Mouse (Mus musculus): ENCODE measurements around the gene Il27.

Gene Il27

GRCm38 (mm10) chr7:126594862-126595561 lies at the start of gene Il27:
Gene Il27 (minus strand): TSS chr7:126594941.
- no peak for DNase-seq (ENCODE audit: inconsistent age in 2 of 2, low spot score in 1 of 2)

- DNase-seq (ENCODE audit: inconsistent age in 2 of 2, low spot score in 1 of 2) = no peak
Measured at GRCm38 (mm10) chr7:126644345-126644744, 49.6 kb upstream of the Il27 start.

GRCm38 (mm10) chr7:126643244-126643617 lies 48.5 kb upstream of the Il27 start:
- peak; percentile 48 to 84 for DNase-seq (ENCODE audit: inconsistent age in 2 of 2, low spot score in 1 of 2)

GRCm38 (mm10) chr7:126642545-126643243 lies 48.0 kb upstream of the Il27 start:
- no peak for DNase-seq (ENCODE audit: inconsistent age in 2 of 2, low spot score in 1 of 2)

GRCm38 (mm10) chr7:126636733-126637520 lies 42.2 kb upstream of the Il27 start:
- peak; percentile 37 to 82 for DNase-seq (ENCODE audit: inconsistent age in 2 of 2, low spot score in 1 of 2)

GRCm38 (mm10) chr7:126635375-126635774 lies 40.6 kb upstream of the Il27 start:
- DNase-seq (ENCODE audit: inconsistent age in 2 of 2, low spot score in 1 of 2) = no peak

GRCm38 (mm10) chr7:126632478-126632877 lies 37.7 kb upstream of the Il27 start:
- DNase-seq (ENCODE audit: inconsistent age in 2 of 2, low spot score in 1 of 2) = no peak

- no peak for DNase-seq (ENCODE audit: inconsistent age in 2 of 2, low spot score in 1 of 2)
Measured at GRCm38 (mm10) chr7:126630824-126631518, 36.2 kb upstream of the Il27 start, which contains the start of gene Nupr1. Gene Nupr1 (minus strand): TSS chr7:126630861.

- no peak for DNase-seq (ENCODE audit: inconsistent age in 2 of 2, low spot score in 1 of 2)
Measured at GRCm38 (mm10) chr7:126629915-126630314, 35.2 kb upstream of the Il27 start.

GRCm38 (mm10) chr7:126628111-126628510 lies 33.4 kb upstream of the Il27 start:
- DNase-seq (ENCODE audit: inconsistent age in 2 of 2, low spot score in 1 of 2) = no peak

- DNase-seq (ENCODE audit: inconsistent age in 2 of 2, low spot score in 1 of 2) = peak; percentile 29 to 73
Measured at GRCm38 (mm10) chr7:126625807-126626600, 31.3 kb upstream of the Il27 start.

- DNase-seq (ENCODE audit: inconsistent age in 2 of 2, low spot score in 1 of 2) = peak; percentile 74 to 90
Measured at GRCm38 (mm10) chr7:126625369-126625768, 30.6 kb upstream of the Il27 start.

- DNase-seq (ENCODE audit: inconsistent age in 2 of 2, low spot score in 1 of 2) = peak in 1 of 2 experiments; percentile 43
Measured at GRCm38 (mm10) chr7:126624774-126625173, 30.0 kb upstream of the Il27 start.

- no peak for DNase-seq (ENCODE audit: inconsistent age in 2 of 2, low spot score in 1 of 2)
Measured at GRCm38 (mm10) chr7:126623381-126623780, 28.6 kb upstream of the Il27 start.

- DNase-seq (ENCODE audit: inconsistent age in 2 of 2, low spot score in 1 of 2) = peak in 1 of 2 experiments; percentile 29
Measured at GRCm38 (mm10) chr7:126621452-126622359, 27.0 kb upstream of the Il27 start.

- DNase-seq (ENCODE audit: inconsistent age in 2 of 2, low spot score in 1 of 2) = no peak
Measured at GRCm38 (mm10) chr7:126619559-126620275, 25.0 kb upstream of the Il27 start.

- DNase-seq (ENCODE audit: inconsistent age in 2 of 2, low spot score in 1 of 2) = peak in 1 of 2 experiments; percentile 44
Measured at GRCm38 (mm10) chr7:126616707-126617106, 22.0 kb upstream of the Il27 start.

- no peak for DNase-seq (ENCODE audit: inconsistent age in 2 of 2, low spot score in 1 of 2)
Measured at GRCm38 (mm10) chr7:126612736-126613135, 18.0 kb upstream of the Il27 start.
